Comparison of ENCODE assay signal across 7 mouse cellular contexts in genomic region chr16:8671551-8672349, GRCm38 (mm10). TPM values are rescaled to one million over a fixed set of nuclear protein-coding genes. Genes with fewer than 3 reads are reported as not detected.
DNase-seq lines count a peak whose midpoint lies in the region; ATAC-seq and TF ChIP-seq lines count a peak whose summit lies in the region.

Carhsp1 (minus strand) TSS chr16:8672155.

- under 1% methylated on average over 65 of the region's 67 CpGs for whole genome bisulfite sequencing in intestine, postnatal 0 days
- WGBS in midbrain, embryonic 12.5 days, result under 1% methylated on average over 67 of the region's 67 CpGs
- under 1% methylated on average over 67 of the region's 67 CpGs for WGBS in small intestine, adult 2 months

- intact Hi-C loops in left cerebral cortex, postnatal 4 days (cut with DNase I), result no loop called here

- no peaks in the 10 kb centered on the region for H3K9me3 ChIP-seq in intestine, postnatal 0 days (ENCODE audit: control insufficient read depth)
- H3K9me3 ChIP-seq in midbrain, embryonic 12.5 days, result no peaks in the 10 kb centered on the region

- H3K36me3 ChIP-seq in intestine, postnatal 0 days (ENCODE audit: control insufficient read depth, insufficient read depth), result peaks cover 7% of the 10 kb centered on the region; the same call in 1 of the 2 replicates
- H3K36me3 ChIP-seq in midbrain, embryonic 12.5 days, result peaks cover 10% of the 10 kb centered on the region; the same call in 1 of the 2 replicates
- no peaks in the 10 kb centered on the region for H3K36me3 ChIP-seq in small intestine, adult 2 months (ENCODE audit: control insufficient read depth, insufficient read depth, low read length)

- H3K27ac ChIP-seq in intestine, postnatal 0 days (ENCODE audit: low read depth, low read length), result peak within 1 kb of the TSS; percentile 86
- peak within 1 kb of the TSS; percentile 83 for H3K27ac ChIP-seq in midbrain, embryonic 12.5 days (replicated peaks)
- peak within 1 kb of the TSS; percentile 84 for H3K27ac ChIP-seq in small intestine, adult 2 months (ENCODE audit: insufficient read depth, low read depth, low read length)

- TF ChIP-seq POLR2A in small intestine, adult 2 months (IDR thresholded peaks at IDR 0.05; ENCODE audit: low read depth, low read length), result peak; percentile 86

- H3K4me2 ChIP-seq in intestine, postnatal 0 days (replicated peaks; ENCODE audit: low read depth), result peak within 1 kb of the TSS; percentile 88
- peak within 1 kb of the TSS; percentile 88 for H3K4me2 ChIP-seq in midbrain, embryonic 12.5 days (replicated peaks)

- H3K4me3 ChIP-seq in intestine, postnatal 0 days (ENCODE audit: low read depth, low read length), result peak within 1 kb of the TSS; percentile 69
- peak within 1 kb of the TSS; percentile 71 for H3K4me3 ChIP-seq in midbrain, embryonic 12.5 days
- peak within 1 kb of the TSS; percentile 81 for H3K4me3 ChIP-seq in small intestine, adult 2 months (ENCODE audit: low read depth, low read length)

- H3K4me1 ChIP-seq in intestine, postnatal 0 days (replicated peaks; ENCODE audit: control insufficient read depth, insufficient read depth, low read length), result peaks cover 13% of the 10 kb centered on the region
- peaks cover 51% of the 10 kb centered on the region for H3K4me1 ChIP-seq in midbrain, embryonic 12.5 days
- H3K4me1 ChIP-seq in small intestine, adult 2 months (ENCODE audit: control insufficient read depth, insufficient read depth, insufficient read length, low read length), result peaks cover 17% of the 10 kb centered on the region

- TF ChIP-seq CTCF in intestine, postnatal 0 days (IDR thresholded peaks at IDR 0.05; ENCODE audit: low read depth), result peak; percentile 66
- no peak for TF ChIP-seq CTCF in small intestine, adult 2 months (IDR thresholded peaks at IDR 0.05; ENCODE audit: extremely low read depth, insufficient read length, insufficient replicate concordance, low read depth, low read length)

- ATAC-seq in intestine, postnatal 0 days, result peak; percentile 88
- ATAC-seq in midbrain, embryonic 12.5 days (ENCODE audit: low FRiP score, low read depth), result peak; percentile 89

- peak within 1 kb of the TSS; percentile 61 for H3K9ac ChIP-seq in intestine, postnatal 0 days (ENCODE audit: low read depth, low read length)
- H3K9ac ChIP-seq in midbrain, embryonic 12.5 days (replicated peaks), result peak within 1 kb of the TSS; percentile 77

- DNase-seq in adrenal gland, adult 2 months, result peak; percentile 97
- peak; percentile 92 for DNase-seq in embryo, embryonic 11.5 days (ENCODE audit: low read depth, low spot score)
- peak; percentile 91 to 95 for DNase-seq in gastrocnemius, postnatal 4 days (ENCODE audit: low spot score in 2 of 2)
- DNase-seq in left cerebral cortex, postnatal 4 days, result peak; percentile 96

- no peaks in the 10 kb centered on the region for H3K27me3 ChIP-seq in intestine, postnatal 0 days (replicated peaks; ENCODE audit: control insufficient read depth, insufficient read depth, low read length)
- H3K27me3 ChIP-seq in midbrain, embryonic 12.5 days, result peaks cover 22% of the 10 kb centered on the region
- no peaks in the 10 kb centered on the region for H3K27me3 ChIP-seq in small intestine, adult 2 months (ENCODE audit: control insufficient read depth, insufficient read depth, low read length)

RNA-seq across cellular contexts. Expression of gene Carhsp1, which starts in this region (rescaled TPM):
- total RNA-seq in adrenal gland, adult 2 months (2021), result 100 to 1,000 TPM in 1 of 2 experiments, 10 to 100 TPM in 1; 52.0 to 120 TPM
- polyA plus RNA-seq in adrenal gland, adult 2 months (2012; rRNA removed), result 233 and 404 TPM in 2 replicates
- total RNA-seq in gastrocnemius, postnatal 4 days (2021), result 10 to 100 TPM; 44.8 to 49.2 TPM
- polyA plus RNA-seq in intestine, postnatal 0 days (2015; fragmentation: Nextera tagmentation; extraction: Ambion mirVana), result 40.1 and 43.9 TPM in 2 replicates
- 10 to 100 TPM; 54.3 to 60.3 TPM for total RNA-seq in left cerebral cortex, postnatal 4 days (2021)
- 255 and 264 TPM in 2 replicates for polyA plus RNA-seq in midbrain, embryonic 12.5 days (2016; fragmentation: Nextera tagmentation; extraction: Ambion mirVana)
- 31.8 and 61.6 TPM in 2 replicates for polyA plus RNA-seq in small intestine, adult 2 months (2012; rRNA removed)

Comparison
In these comparisons a context has a peak if more than half of its experiments do, and no peak if none do; other contexts are left out.
1. Peak in every context shown above with its lines: DNase-seq, ATAC-seq, H3K4me3 ChIP-seq and H3K27ac ChIP-seq.